Mouse (Mus musculus): ENCODE measurements around the gene Kcnip1. TPM values are rescaled to one million over a fixed set of nuclear protein-coding genes. Genes with fewer than 3 reads are reported as not detected.

Kcnip1 gene
- polyA plus RNA-seq, 1 experiment from 2014 or later: 14.4 TPM

DNA sequence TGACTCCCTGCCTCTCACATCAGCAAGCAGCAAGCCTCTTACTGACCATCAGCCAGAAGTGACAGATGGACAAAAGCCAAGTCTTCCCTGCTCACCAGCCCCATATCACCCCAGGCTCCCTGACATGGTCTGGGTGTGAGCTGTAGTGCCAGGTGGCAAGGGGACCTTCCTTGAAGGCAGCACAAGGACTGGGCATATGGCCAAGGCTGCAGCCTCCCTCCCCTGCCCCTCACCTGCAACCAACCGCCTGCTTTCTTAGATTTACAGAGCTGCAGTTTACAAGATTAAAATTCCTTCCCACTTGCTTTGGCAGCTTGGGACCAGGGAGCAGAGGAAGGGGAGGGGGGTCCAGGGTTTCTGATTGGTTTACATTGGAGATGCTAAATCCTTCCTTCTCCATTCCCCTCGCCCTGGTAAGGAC, 80.8 kb downstream of the Kcnip1 start:
- H3K27ac ChIP-seq (ENCODE audit: low read depth, low read length): no peak overlapping the region

DNA sequence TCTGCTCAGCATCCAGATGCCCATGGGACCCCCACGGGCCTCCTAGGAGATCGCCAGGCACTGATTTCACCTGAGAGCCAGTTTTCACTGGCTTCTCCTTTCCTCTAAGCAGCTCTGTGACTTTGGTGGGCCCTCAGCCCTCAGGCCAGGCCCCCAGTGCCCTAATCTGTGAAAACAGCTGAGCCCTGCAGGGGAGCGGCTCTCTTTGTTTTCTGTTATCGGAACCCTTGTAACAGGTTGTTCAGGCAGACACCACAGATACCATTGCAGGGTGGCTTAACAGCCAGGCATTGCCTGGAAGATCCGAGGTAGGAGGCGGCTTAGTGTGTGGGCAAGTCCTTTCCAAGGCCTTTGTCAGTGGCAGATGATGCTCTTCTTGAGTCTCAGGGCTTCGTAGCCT, 82.0 kb downstream of the Kcnip1 start:
- Histone ChIP-seq H3K9me3 (ENCODE audit: control insufficient read depth, low read length) (no peaks in the 10 kb centered on the region), H3K36me3 (ENCODE audit: control insufficient read depth, insufficient read depth, low read length) (no peaks in the 10 kb centered on the region), H3K4me1 (replicated peaks; ENCODE audit: control insufficient read depth, insufficient read depth, low read length) (no peaks in the 10 kb centered on the region), H3K9ac (ENCODE audit: low read depth, low read length) (no peak overlapping the region), H3K27ac (ENCODE audit: low read depth, low read length) (no peak overlapping the region), H3K4me2 (replicated peaks; ENCODE audit: low read depth, low read length) (no peak overlapping the region), H3K27me3 (ENCODE audit: control insufficient read depth, insufficient read depth, low read length) (no peaks in the 10 kb centered on the region), H3K4me3 (ENCODE audit: low read depth, low read length) (no peak overlapping the region)
- ATAC-seq (ENCODE audit: low FRiP score) (0 out of 2 replicates have a peak, but pooled peaks have one; percentile 27), DNase-seq (ENCODE audit: low spot score) (no peak)
- WGBS: 40% methylated on average over 7 of the region's 7 CpGs

More for the DNA sequence above, 80.8 kb downstream of the Kcnip1 start:
- no peaks in the 10 kb centered on the region for H3K9me3 ChIP-seq (ENCODE audit: control insufficient read depth, low read length)
- ATAC-seq (ENCODE audit: low FRiP score) (no peak), DNase-seq (ENCODE audit: low spot score) (no peak)
- no peaks in the 10 kb centered on the region for H3K4me1 ChIP-seq (replicated peaks; ENCODE audit: control insufficient read depth, insufficient read depth, low read length)
- H3K27me3 ChIP-seq (ENCODE audit: control insufficient read depth, insufficient read depth, low read length): no peaks in the 10 kb centered on the region
- H3K9ac ChIP-seq (ENCODE audit: low read depth, low read length): no peak overlapping the region
- no peak overlapping the region for H3K4me2 ChIP-seq (replicated peaks; ENCODE audit: low read depth, low read length)
- WGBS: 40% methylated on average over 2 of the region's 2 CpGs
- H3K4me3 ChIP-seq (ENCODE audit: low read depth, low read length): no peak overlapping the region
- no peaks in the 10 kb centered on the region for H3K36me3 ChIP-seq (ENCODE audit: control insufficient read depth, insufficient read depth, low read length)

GRCm38 (mm10) chr11:33908360-33909175, 84.4 kb downstream of the Kcnip1 start:
- no peak for DNase-seq (ENCODE audit: low spot score)
- H3K27ac ChIP-seq (ENCODE audit: low read depth, low read length): no peak overlapping the region

GRCm38 (mm10) chr11:33903494-33903893, 89.5 kb downstream of the Kcnip1 start:
- WGBS: 60% methylated on average over 6 of the region's 6 CpGs
- Histone ChIP-seq H3K9ac (ENCODE audit: low read depth, low read length) (no peak overlapping the region), H3K4me2 (replicated peaks; ENCODE audit: low read depth, low read length) (no peak overlapping the region), H3K4me3 (ENCODE audit: low read depth, low read length) (no peak overlapping the region), H3K27me3 (ENCODE audit: control insufficient read depth, insufficient read depth, low read length) (no peaks in the 10 kb centered on the region), H3K27ac (ENCODE audit: low read depth, low read length) (no peak overlapping the region), H3K4me1 (replicated peaks; ENCODE audit: control insufficient read depth, insufficient read depth, low read length) (no peaks in the 10 kb centered on the region), H3K36me3 (ENCODE audit: control insufficient read depth, insufficient read depth, low read length) (no peaks in the 10 kb centered on the region), H3K9me3 (ENCODE audit: control insufficient read depth, low read length) (no peaks in the 10 kb centered on the region)
- no peak for ATAC-seq (ENCODE audit: low FRiP score)
- no peak for DNase-seq (ENCODE audit: low spot score)

More at GRCm38 (mm10) chr11:33908360-33909175, 84.4 kb downstream of the Kcnip1 start:
- no peaks in the 10 kb centered on the region for H3K9me3 ChIP-seq (ENCODE audit: control insufficient read depth, low read length)
- no peak overlapping the region for H3K9ac ChIP-seq (ENCODE audit: low read depth, low read length)
- WGBS: 64% methylated on average over 4 of the region's 4 CpGs
- no peaks in the 10 kb centered on the region for H3K36me3 ChIP-seq (ENCODE audit: control insufficient read depth, insufficient read depth, low read length)
- no peak overlapping the region for H3K4me3 ChIP-seq (ENCODE audit: low read depth, low read length)
- H3K27me3 ChIP-seq (ENCODE audit: control insufficient read depth, insufficient read depth, low read length): no peaks in the 10 kb centered on the region
- no peaks in the 10 kb centered on the region for H3K4me1 ChIP-seq (replicated peaks; ENCODE audit: control insufficient read depth, insufficient read depth, low read length)
- H3K4me2 ChIP-seq (replicated peaks; ENCODE audit: low read depth, low read length): no peak overlapping the region
- no peak for ATAC-seq (ENCODE audit: low FRiP score)

DNA sequence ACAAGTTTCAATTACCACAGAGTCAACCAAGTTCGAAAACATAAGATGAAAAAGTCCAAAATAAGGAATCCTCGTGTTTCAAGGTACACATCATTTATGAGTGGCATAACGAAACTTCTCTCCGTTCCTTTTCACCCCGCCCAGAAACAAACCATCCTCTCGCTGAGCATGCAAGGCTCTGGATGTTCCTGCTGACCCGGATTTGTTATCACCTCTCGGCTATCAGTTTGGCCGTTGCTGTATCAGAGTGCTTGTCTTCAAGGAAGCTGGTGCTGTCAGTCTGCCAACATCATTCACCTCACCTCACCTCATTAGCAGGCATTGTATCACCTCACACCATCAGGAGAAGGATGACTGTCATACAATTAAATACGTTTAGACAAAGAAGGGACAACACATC, 90.6 kb downstream of the Kcnip1 start:
- Histone ChIP-seq H3K9me3 (ENCODE audit: control insufficient read depth, low read length) (no peaks in the 10 kb centered on the region), H3K9ac (ENCODE audit: low read depth, low read length) (no peak overlapping the region), H3K36me3 (ENCODE audit: control insufficient read depth, insufficient read depth, low read length) (no peaks in the 10 kb centered on the region), H3K4me2 (replicated peaks; ENCODE audit: low read depth, low read length) (no peak overlapping the region), H3K4me3 (ENCODE audit: low read depth, low read length) (no peak overlapping the region), H3K27ac (ENCODE audit: low read depth, low read length) (no peak overlapping the region), H3K4me1 (replicated peaks; ENCODE audit: control insufficient read depth, insufficient read depth, low read length) (no peaks in the 10 kb centered on the region), H3K27me3 (ENCODE audit: control insufficient read depth, insufficient read depth, low read length) (no peaks in the 10 kb centered on the region)
- ATAC-seq (ENCODE audit: low FRiP score) (no peak), DNase-seq (ENCODE audit: low spot score) (no peak)
- 88% methylated on average over 10 of the region's 10 CpGs for WGBS

GRCm38 (mm10) chr11:33901783-33902182, 91.2 kb downstream of the Kcnip1 start:
- no peak for ATAC-seq (ENCODE audit: low FRiP score)
- Histone ChIP-seq H3K36me3 (ENCODE audit: control insufficient read depth, insufficient read depth, low read length) (no peaks in the 10 kb centered on the region), H3K9me3 (ENCODE audit: control insufficient read depth, low read length) (no peaks in the 10 kb centered on the region), H3K27me3 (ENCODE audit: control insufficient read depth, insufficient read depth, low read length) (no peaks in the 10 kb centered on the region), H3K4me1 (replicated peaks; ENCODE audit: control insufficient read depth, insufficient read depth, low read length) (no peaks in the 10 kb centered on the region), H3K9ac (ENCODE audit: low read depth, low read length) (no peak overlapping the region), H3K4me2 (replicated peaks; ENCODE audit: low read depth, low read length) (no peak overlapping the region), H3K27ac (ENCODE audit: low read depth, low read length) (no peak overlapping the region), H3K4me3 (ENCODE audit: low read depth, low read length) (no peak overlapping the region)
- 88% methylated on average over 2 of the region's 2 CpGs for WGBS
- DNase-seq (ENCODE audit: low spot score): no peak

DNA sequence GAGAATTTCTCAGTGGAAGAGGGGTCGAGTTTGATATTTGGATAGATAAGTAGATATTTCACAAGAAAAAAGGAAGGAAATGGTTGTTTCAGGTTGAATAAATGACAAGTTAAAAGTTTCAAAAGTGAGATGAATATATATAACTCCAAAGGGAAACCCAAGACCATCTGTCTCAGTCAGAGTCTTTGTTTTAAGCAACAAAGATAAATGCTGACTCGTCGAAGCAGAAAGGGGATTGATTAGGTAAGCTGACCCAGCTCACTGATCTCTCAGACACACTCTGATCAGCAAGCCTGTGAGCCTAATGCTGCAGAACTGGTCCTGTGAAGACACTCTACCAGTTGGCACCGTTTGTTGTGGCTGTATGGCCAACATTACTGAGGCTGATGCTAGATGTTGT, 101.9 kb downstream of the Kcnip1 start:
- ATAC-seq (ENCODE audit: low FRiP score) (no peak), DNase-seq (ENCODE audit: low spot score) (no peak)
- Histone ChIP-seq H3K9me3 (ENCODE audit: control insufficient read depth, low read length) (no peaks in the 10 kb centered on the region), H3K4me3 (ENCODE audit: low read depth, low read length) (no peak overlapping the region), H3K4me1 (replicated peaks; ENCODE audit: control insufficient read depth, insufficient read depth, low read length) (no peaks in the 10 kb centered on the region), H3K27me3 (ENCODE audit: control insufficient read depth, insufficient read depth, low read length) (no peaks in the 10 kb centered on the region), H3K4me2 (replicated peaks; ENCODE audit: low read depth, low read length) (no peak overlapping the region), H3K36me3 (ENCODE audit: control insufficient read depth, insufficient read depth, low read length) (no peaks in the 10 kb centered on the region), H3K27ac (ENCODE audit: low read depth, low read length) (no peak overlapping the region), H3K9ac (ENCODE audit: low read depth, low read length) (no peak overlapping the region)
- WGBS: 78% methylated on average over 4 of the region's 4 CpGs

- H3K36me3 ChIP-seq (ENCODE audit: control insufficient read depth, insufficient read depth, low read length): no peaks in the 10 kb centered on the region
- ATAC-seq (ENCODE audit: low FRiP score): no peak
- no peak overlapping the region for H3K9ac ChIP-seq (ENCODE audit: low read depth, low read length)
- no peak overlapping the region for H3K4me2 ChIP-seq (replicated peaks; ENCODE audit: low read depth, low read length)
- H3K9me3 ChIP-seq (ENCODE audit: control insufficient read depth, low read length): no peaks in the 10 kb centered on the region
- 76% methylated on average over 2 of the region's 2 CpGs for WGBS
- no peaks in the 10 kb centered on the region for H3K27me3 ChIP-seq (ENCODE audit: control insufficient read depth, insufficient read depth, low read length)
- no peak overlapping the region for H3K27ac ChIP-seq (ENCODE audit: low read depth, low read length)
- H3K4me3 ChIP-seq (ENCODE audit: low read depth, low read length): no peak overlapping the region
- H3K4me1 ChIP-seq (replicated peaks; ENCODE audit: control insufficient read depth, insufficient read depth, low read length): no peaks in the 10 kb centered on the region
- DNase-seq (ENCODE audit: low spot score): no peak
Measured at GRCm38 (mm10) chr11:33890382-33890781, 102.6 kb downstream of the Kcnip1 start.

GRCm38 (mm10) chr11:33887660-33888059, 105.3 kb downstream of the Kcnip1 start:
- DNase-seq (ENCODE audit: low spot score): no peak

More at GRCm38 (mm10) chr11:33887660-33888059, 105.3 kb downstream of the Kcnip1 start:
- no peak for ATAC-seq (ENCODE audit: low FRiP score)
- Histone ChIP-seq H3K4me1 (replicated peaks; ENCODE audit: control insufficient read depth, insufficient read depth, low read length) (no peaks in the 10 kb centered on the region), H3K27ac (ENCODE audit: low read depth, low read length) (no peak overlapping the region), H3K9ac (ENCODE audit: low read depth, low read length) (no peak overlapping the region), H3K27me3 (ENCODE audit: control insufficient read depth, insufficient read depth, low read length) (no peaks in the 10 kb centered on the region), H3K9me3 (ENCODE audit: control insufficient read depth, low read length) (no peaks in the 10 kb centered on the region), H3K36me3 (ENCODE audit: control insufficient read depth, insufficient read depth, low read length) (no peaks in the 10 kb centered on the region), H3K4me2 (replicated peaks; ENCODE audit: low read depth, low read length) (no peak overlapping the region), H3K4me3 (ENCODE audit: low read depth, low read length) (no peak overlapping the region)
- WGBS: 91% methylated on average over 3 of the region's 3 CpGs

All from hindbrain, embryonic 11.5 days (tissue).